19 mouse cellular contexts compared by ENCODE assay signal in genomic region chr13:18129697-18130096, GRCm38 (mm10).
DNase-seq lines count a peak whose midpoint lies in the region; ATAC-seq and TF ChIP-seq lines count a peak whose summit lies in the region.
"Had no signal": no experiment of that assay in that cellular context is flagged by ENCODE, and none has a peak within 500 bp of the region (broad histone marks: within the 10 kb centered on the region; RNA-seq: fewer than 3 reads in every experiment).

No protein-coding gene starts in this region.

- peaks cover 10% of the 10 kb centered on the region for H3K4me1 ChIP-seq in forebrain, embryonic 11.5 days (replicated peaks; ENCODE audit: control insufficient read depth, insufficient read depth, low read length)
- H3K4me1 ChIP-seq in forebrain, postnatal 0 days (ENCODE audit: insufficient read depth) = peaks cover 3% of the 10 kb centered on the region; the same call in 1 of the 2 replicates
- peaks cover 68% of the 10 kb centered on the region for H3K4me1 ChIP-seq in midbrain, embryonic 10.5 days
- H3K4me1 ChIP-seq in midbrain, embryonic 16.5 days (ENCODE audit: control insufficient read depth, insufficient read depth, low read length) = peaks cover 13% of the 10 kb centered on the region
- peaks cover 14% of the 10 kb centered on the region; the same call in 1 of the 2 replicates for H3K4me1 ChIP-seq in forebrain, embryonic 14.5 days (ENCODE audit: control insufficient read depth, insufficient read depth, low read length)

- no peaks in the 10 kb centered on the region for H3K36me3 ChIP-seq in forebrain, embryonic 11.5 days (ENCODE audit: control insufficient read depth, insufficient read depth, low read length)
- no peaks in the 10 kb centered on the region for H3K36me3 ChIP-seq in forebrain, postnatal 0 days (ENCODE audit: insufficient read depth)
- no peaks in the 10 kb centered on the region for H3K36me3 ChIP-seq in midbrain, embryonic 10.5 days
- H3K36me3 ChIP-seq in midbrain, embryonic 16.5 days (ENCODE audit: control insufficient read depth, insufficient read depth, low read length) = no peaks in the 10 kb centered on the region
- no peaks in the 10 kb centered on the region for H3K36me3 ChIP-seq in forebrain, embryonic 14.5 days (ENCODE audit: control insufficient read depth, insufficient read depth, low read length)
- H3K36me3 ChIP-seq: embryonic facial prominence, embryonic 15.5 days; heart, embryonic 13.5 days had no signal

- no peaks in the 10 kb centered on the region for H3K27me3 ChIP-seq in forebrain, embryonic 11.5 days (ENCODE audit: control insufficient read depth, insufficient read depth, low read length)
- H3K27me3 ChIP-seq in forebrain, postnatal 0 days (ENCODE audit: insufficient read depth, low read length) = no peaks in the 10 kb centered on the region
- H3K27me3 ChIP-seq in midbrain, embryonic 10.5 days (ENCODE audit: low read depth, poor library complexity, severe bottlenecking) = peaks cover 9% of the 10 kb centered on the region; the same call in 1 of the 2 replicates
- no peaks in the 10 kb centered on the region for H3K27me3 ChIP-seq in midbrain, embryonic 16.5 days (ENCODE audit: control insufficient read depth, insufficient read depth, low read depth, low read length)
- no peaks in the 10 kb centered on the region for H3K27me3 ChIP-seq in forebrain, embryonic 14.5 days (replicated peaks; ENCODE audit: control insufficient read depth, insufficient read depth, low read length)
- H3K27me3 ChIP-seq: embryonic facial prominence, embryonic 15.5 days; heart, embryonic 13.5 days had no signal

- ATAC-seq in forebrain, embryonic 11.5 days (replicated peaks; ENCODE audit: low FRiP score) = peak; percentile 37; the same call in 1 of the 2 replicates
- no peak for ATAC-seq in forebrain, postnatal 0 days
- ATAC-seq in midbrain, embryonic 16.5 days = no peak
- ATAC-seq in forebrain, embryonic 14.5 days = no peak
- ATAC-seq: activated CD4-positive, CD25-positive, alpha-beta regulatory T cell, adult 4 months had no signal

- DNase-seq in forebrain, embryonic 11.5 days (ENCODE audit: low spot score) = peak; percentile 50
- no peak for DNase-seq in forebrain, postnatal 0 days
- DNase-seq in midbrain, embryonic 10.5 days (ENCODE audit: low spot score) = peak; percentile 34
- DNase-seq in forebrain, embryonic 14.5 days (ENCODE audit: low spot score) = peak; percentile 24
- peak; percentile 25 for DNase-seq in retina, postnatal 1 day
- DNase-seq in kidney, postnatal 4 days = no peak
- DNase-seq in kidney, postnatal 14 days = no peak
- DNase-seq: adrenal gland, postnatal 36 days; cerebellum, postnatal 14 days; gastrocnemius, postnatal 25 days; kidney, adult 11 months; left cerebral cortex, postnatal 4 days; thymus, postnatal 14 days had no signal

- no peak overlapping the region for H3K27ac ChIP-seq in forebrain, embryonic 11.5 days (ENCODE audit: low read depth, low read length)
- H3K27ac ChIP-seq in forebrain, postnatal 0 days (ENCODE audit: low read depth, low read length) = no peak overlapping the region
- peak overlapping the region; percentile 74 for H3K27ac ChIP-seq in midbrain, embryonic 10.5 days (replicated peaks)
- H3K27ac ChIP-seq in midbrain, embryonic 16.5 days (ENCODE audit: low read length) = no peak overlapping the region
- H3K27ac ChIP-seq in forebrain, embryonic 14.5 days (ENCODE audit: low read depth, low read length) = no peak overlapping the region
- H3K27ac ChIP-seq: embryonic facial prominence, embryonic 15.5 days; heart, embryonic 13.5 days; hindbrain, embryonic 14.5 days; stomach, postnatal 0 days had no signal

- no peak overlapping the region for H3K4me3 ChIP-seq in forebrain, embryonic 11.5 days (ENCODE audit: low read depth, low read length)
- no peak overlapping the region for H3K4me3 ChIP-seq in forebrain, postnatal 0 days (ENCODE audit: low read depth, low read length)
- no peak overlapping the region for H3K4me3 ChIP-seq in midbrain, embryonic 10.5 days
- H3K4me3 ChIP-seq in midbrain, embryonic 16.5 days (ENCODE audit: low read depth, low read length) = no peak overlapping the region
- no peak overlapping the region for H3K4me3 ChIP-seq in forebrain, embryonic 14.5 days (ENCODE audit: low read depth, low read length)
- H3K4me3 ChIP-seq: embryonic facial prominence, embryonic 15.5 days; heart, embryonic 13.5 days had no signal

- H3K4me2 ChIP-seq in forebrain, embryonic 11.5 days (ENCODE audit: low read depth, low read length, severe bottlenecking) = no peak overlapping the region
- no peak overlapping the region for H3K4me2 ChIP-seq in forebrain, postnatal 0 days (ENCODE audit: low read depth)
- H3K4me2 ChIP-seq in midbrain, embryonic 16.5 days (ENCODE audit: low read length) = no peak overlapping the region
- H3K4me2 ChIP-seq in forebrain, embryonic 14.5 days (ENCODE audit: low read length) = no peak overlapping the region
- H3K4me2 ChIP-seq: embryonic facial prominence, embryonic 15.5 days; heart, embryonic 13.5 days; hindbrain, embryonic 14.5 days had no signal

- WGBS in forebrain, embryonic 11.5 days = 13% methylated on average over 5 of the region's 5 CpGs
- 13% methylated on average over 5 of the region's 5 CpGs for whole genome bisulfite sequencing in forebrain, postnatal 0 days
- 30% methylated on average over 5 of the region's 5 CpGs for WGBS in midbrain, embryonic 10.5 days
- WGBS in midbrain, embryonic 16.5 days = 8% methylated on average over 5 of the region's 5 CpGs
- 11% methylated on average over 5 of the region's 5 CpGs for WGBS in forebrain, embryonic 14.5 days

- no peak for TF ChIP-seq CTCF in forebrain, postnatal 0 days (IDR thresholded peaks at IDR 0.05; ENCODE audit: low read depth)

- H3K9ac ChIP-seq in forebrain, embryonic 11.5 days (ENCODE audit: low read length) = peak overlapping the region; percentile 20; the same call in 1 of the 2 replicates
- H3K9ac ChIP-seq in forebrain, postnatal 0 days = no peak overlapping the region
- H3K9ac ChIP-seq in midbrain, embryonic 16.5 days (ENCODE audit: low read depth, low read length) = no peak overlapping the region
- no peak overlapping the region for H3K9ac ChIP-seq in forebrain, embryonic 14.5 days (ENCODE audit: low read length)
- H3K9ac ChIP-seq: embryonic facial prominence, embryonic 15.5 days; heart, embryonic 13.5 days; hindbrain, embryonic 14.5 days had no signal

- H3K9me3 ChIP-seq in forebrain, embryonic 11.5 days (ENCODE audit: control insufficient read depth, low read length) = no peaks in the 10 kb centered on the region
- H3K9me3 ChIP-seq in forebrain, postnatal 0 days (ENCODE audit: low read length) = no peaks in the 10 kb centered on the region
- H3K9me3 ChIP-seq in midbrain, embryonic 10.5 days (replicated peaks) = no peaks in the 10 kb centered on the region
- no peaks in the 10 kb centered on the region for H3K9me3 ChIP-seq in midbrain, embryonic 16.5 days (replicated peaks; ENCODE audit: control insufficient read depth, low read length, poor library complexity, severe bottlenecking)
- H3K9me3 ChIP-seq in forebrain, embryonic 14.5 days (replicated peaks; ENCODE audit: control insufficient read depth, low read length) = no peaks in the 10 kb centered on the region
- H3K9me3 ChIP-seq: embryonic facial prominence, embryonic 15.5 days; heart, embryonic 13.5 days had no signal

Comparison
In these comparisons a context has a peak if more than half of its experiments do, and no peak if none do; other contexts are left out.
1. DNase-seq: peak in forebrain, embryonic 11.5 days (single experiment), midbrain, embryonic 10.5 days (single experiment), forebrain, embryonic 14.5 days (single experiment) and retina, postnatal 1 day (single experiment); none in forebrain, postnatal 0 days (single experiment), kidney, postnatal 4 days (0 of 2) and kidney, postnatal 14 days (single experiment).